Mouse (Mus musculus): ENCODE results near the gene Efcab6. TPM values are rescaled to one million over a fixed set of nuclear protein-coding genes. Genes with fewer than 3 reads are reported as not detected.

Efcab6 gene
- polyA plus RNA-seq, 1 experiment, result 2.2 TPM

DNA sequence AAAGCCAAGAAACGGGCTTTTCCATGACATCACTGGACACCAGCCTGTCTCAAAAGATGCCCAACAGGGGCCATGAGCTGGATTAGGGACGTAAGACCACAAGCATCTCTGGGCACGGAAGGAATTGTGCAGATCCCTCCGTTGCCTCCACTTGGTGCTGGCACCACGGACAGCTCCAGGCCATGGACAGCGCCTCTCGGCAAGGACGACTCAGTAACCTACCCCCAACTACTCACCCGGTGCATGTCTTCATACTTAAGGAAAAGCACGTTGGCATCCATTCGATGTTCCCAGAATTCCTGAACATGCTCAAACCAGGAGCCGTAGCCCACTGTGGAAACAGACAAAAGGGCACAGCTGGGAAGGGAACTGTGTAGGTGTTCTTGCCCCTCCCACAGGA lies 21.2 kb upstream of the Efcab6 start:
- TF ChIP-seq CTCF (IDR thresholded peaks at IDR 0.05; ENCODE audit: insufficient read depth, low read length), result no peak
- no peak for TF ChIP-seq POLR2A (IDR thresholded peaks at IDR 0.05; ENCODE audit: borderline replicate concordance, extremely low read depth, low read depth, low read length)
- no peak for DNase-seq
- no peaks in the 10 kb centered on the region for H3K4me1 ChIP-seq (ENCODE audit: control insufficient read depth, insufficient read depth, low read length)
- WGBS, result 26% methylated on average over 12 of the region's 12 CpGs
- H3K4me3 ChIP-seq (replicated peaks; ENCODE audit: extremely low read depth, low read depth, low read length), result no peak overlapping the region

GRCm38 (mm10) chr15:84080069-84080468 lies 14.9 kb upstream of the Efcab6 start:
- WGBS, result 48% methylated on average over 7 of the region's 7 CpGs
- no peak overlapping the region for H3K4me3 ChIP-seq (replicated peaks; ENCODE audit: extremely low read depth, low read depth, low read length)
- TF ChIP-seq CTCF (IDR thresholded peaks at IDR 0.05; ENCODE audit: insufficient read depth, low read length) (no peak), POLR2A (IDR thresholded peaks at IDR 0.05; ENCODE audit: borderline replicate concordance, extremely low read depth, low read depth, low read length) (no peak)
- no peaks in the 10 kb centered on the region for H3K4me1 ChIP-seq (ENCODE audit: control insufficient read depth, insufficient read depth, low read length)
- peak; percentile 9 for DNase-seq

- no peak for DNase-seq
- WGBS, result 69% methylated on average over 2 of the region's 2 CpGs
- TF ChIP-seq CTCF (IDR thresholded peaks at IDR 0.05; ENCODE audit: insufficient read depth, low read length) (no peak), POLR2A (IDR thresholded peaks at IDR 0.05; ENCODE audit: borderline replicate concordance, extremely low read depth, low read depth, low read length) (no peak)
Measured at GRCm38 (mm10) chr15:84079519-84079918, 14.3 kb upstream of the Efcab6 start.

DNA sequence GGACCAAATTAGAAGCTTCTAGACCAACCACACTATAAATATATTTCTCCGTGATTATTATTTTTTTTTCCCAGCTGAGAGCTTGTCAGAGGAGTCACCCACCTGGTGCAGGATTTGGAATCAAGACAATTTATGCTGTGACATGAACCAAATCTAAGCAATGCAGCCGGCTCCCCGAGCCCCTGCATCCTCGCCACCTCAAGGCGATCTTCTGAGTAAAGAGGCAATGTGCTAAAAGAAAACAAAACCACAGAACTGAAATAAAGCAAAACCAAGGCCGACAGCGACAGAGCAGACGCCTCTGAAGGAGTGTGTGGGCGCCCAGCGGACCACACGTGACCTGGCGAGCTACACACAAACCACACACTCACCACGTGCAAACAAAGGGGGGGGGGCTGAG lies 13.5 kb upstream of the Efcab6 start:
- WGBS, result 61% methylated on average over 13 of the region's 13 CpGs
- TF ChIP-seq POLR2A (IDR thresholded peaks at IDR 0.05; ENCODE audit: borderline replicate concordance, extremely low read depth, low read depth, low read length) (no peak), CTCF (IDR thresholded peaks at IDR 0.05; ENCODE audit: insufficient read depth, low read length) (no peak)
- DNase-seq, result no peak

More at GRCm38 (mm10) chr15:84079519-84079918, 14.3 kb upstream of the Efcab6 start:
- Histone ChIP-seq H3K4me3 (replicated peaks; ENCODE audit: extremely low read depth, low read depth, low read length) (no peak overlapping the region), H3K4me1 (ENCODE audit: control insufficient read depth, insufficient read depth, low read length) (no peaks in the 10 kb centered on the region)

GRCm38 (mm10) chr15:84077151-84077550 lies 12.0 kb upstream of the Efcab6 start:
- DNase-seq, result no peak
- H3K4me1 ChIP-seq (ENCODE audit: control insufficient read depth, insufficient read depth, low read length), result no peaks in the 10 kb centered on the region
- TF ChIP-seq CTCF (IDR thresholded peaks at IDR 0.05; ENCODE audit: insufficient read depth, low read length), result no peak
- no peak overlapping the region for H3K4me3 ChIP-seq (replicated peaks; ENCODE audit: extremely low read depth, low read depth, low read length)
- WGBS, result 60% methylated on average over 17 of the region's 17 CpGs

More for the DNA sequence above, 13.5 kb upstream of the Efcab6 start:
- Histone ChIP-seq H3K4me1 (ENCODE audit: control insufficient read depth, insufficient read depth, low read length) (no peaks in the 10 kb centered on the region), H3K4me3 (replicated peaks; ENCODE audit: extremely low read depth, low read depth, low read length) (no peak overlapping the region)

DNA sequence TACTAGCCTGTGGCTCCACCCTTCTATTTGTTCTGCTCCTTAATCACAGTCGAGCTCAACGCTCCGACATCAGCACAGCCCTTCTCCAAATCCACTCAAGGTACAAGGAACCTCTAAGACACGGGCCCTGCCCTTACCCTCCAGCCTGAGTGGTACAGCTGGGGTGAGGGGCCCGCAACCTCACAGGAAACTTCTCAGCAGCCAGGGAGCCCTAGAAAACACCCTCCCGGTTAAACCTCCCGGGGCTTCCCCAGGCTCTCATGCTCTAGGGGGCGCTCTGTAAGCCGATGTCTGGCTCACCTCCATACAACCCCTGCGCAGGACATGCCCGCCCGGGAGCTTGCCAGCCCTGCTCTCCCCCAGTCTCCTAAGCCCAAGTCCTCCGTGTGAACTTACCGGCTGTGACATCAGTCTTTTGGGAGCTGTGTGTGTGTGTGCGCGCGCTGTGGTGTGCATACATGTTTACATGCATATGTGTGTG lies 9.6 kb upstream of the Efcab6 start:
- no peak overlapping the region for H3K4me3 ChIP-seq (replicated peaks; ENCODE audit: extremely low read depth, low read depth, low read length)
- no peak for TF ChIP-seq POLR2A (IDR thresholded peaks at IDR 0.05; ENCODE audit: borderline replicate concordance, extremely low read depth, low read depth, low read length)
- no peak for TF ChIP-seq CTCF (IDR thresholded peaks at IDR 0.05; ENCODE audit: insufficient read depth, low read length)
- peak; percentile 9 for DNase-seq
- H3K4me1 ChIP-seq (ENCODE audit: control insufficient read depth, insufficient read depth, low read length), result no peaks in the 10 kb centered on the region
- WGBS, result 17% methylated on average over 17 of the region's 17 CpGs

- Histone ChIP-seq H3K4me1 (ENCODE audit: control insufficient read depth, insufficient read depth, low read length) (no peaks in the 10 kb centered on the region), H3K4me3 (replicated peaks; ENCODE audit: extremely low read depth, low read depth, low read length) (no peak overlapping the region)
- TF ChIP-seq CTCF (IDR thresholded peaks at IDR 0.05; ENCODE audit: insufficient read depth, low read length) (peak; percentile 86), POLR2A (IDR thresholded peaks at IDR 0.05; ENCODE audit: borderline replicate concordance, extremely low read depth, low read depth, low read length) (no peak)
- DNase-seq, result peak; percentile 58
- WGBS, result 11% methylated on average over 12 of the region's 15 CpGs
Measured at GRCm38 (mm10) chr15:84073911-84074704, 8.9 kb upstream of the Efcab6 start.

GRCm38 (mm10) chr15:84073058-84073457 lies 7.9 kb upstream of the Efcab6 start:
- 27% methylated on average over 8 of the region's 8 CpGs for whole genome bisulfite sequencing
- Histone ChIP-seq H3K4me3 (replicated peaks; ENCODE audit: extremely low read depth, low read depth, low read length) (no peak overlapping the region), H3K4me1 (ENCODE audit: control insufficient read depth, insufficient read depth, low read length) (no peaks in the 10 kb centered on the region)
- no peak for TF ChIP-seq CTCF (IDR thresholded peaks at IDR 0.05; ENCODE audit: insufficient read depth, low read length)
- TF ChIP-seq POLR2A (IDR thresholded peaks at IDR 0.05; ENCODE audit: borderline replicate concordance, extremely low read depth, low read depth, low read length), result no peak
- DNase-seq, result no peak

DNA sequence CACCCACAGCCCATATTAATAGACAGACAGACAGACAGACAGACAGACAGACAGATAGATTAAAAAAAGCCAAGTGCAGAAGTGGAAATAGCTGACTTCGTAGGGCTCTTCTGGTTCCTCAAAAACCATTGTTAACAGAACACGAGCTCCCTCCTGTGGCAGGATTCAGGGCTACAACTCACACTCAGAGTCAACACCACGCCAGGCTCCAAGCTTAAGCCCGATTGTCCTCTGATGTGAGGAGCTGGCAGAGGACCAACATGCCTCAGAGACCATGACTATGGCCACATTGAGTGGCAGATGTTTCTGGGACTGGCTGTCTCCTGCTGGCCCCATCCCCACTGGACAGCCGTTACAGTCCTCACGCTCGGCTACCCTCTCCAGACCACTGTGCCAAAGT lies 7.0 kb upstream of the Efcab6 start:
- 25% methylated on average over 7 of the region's 7 CpGs for WGBS

DNA sequence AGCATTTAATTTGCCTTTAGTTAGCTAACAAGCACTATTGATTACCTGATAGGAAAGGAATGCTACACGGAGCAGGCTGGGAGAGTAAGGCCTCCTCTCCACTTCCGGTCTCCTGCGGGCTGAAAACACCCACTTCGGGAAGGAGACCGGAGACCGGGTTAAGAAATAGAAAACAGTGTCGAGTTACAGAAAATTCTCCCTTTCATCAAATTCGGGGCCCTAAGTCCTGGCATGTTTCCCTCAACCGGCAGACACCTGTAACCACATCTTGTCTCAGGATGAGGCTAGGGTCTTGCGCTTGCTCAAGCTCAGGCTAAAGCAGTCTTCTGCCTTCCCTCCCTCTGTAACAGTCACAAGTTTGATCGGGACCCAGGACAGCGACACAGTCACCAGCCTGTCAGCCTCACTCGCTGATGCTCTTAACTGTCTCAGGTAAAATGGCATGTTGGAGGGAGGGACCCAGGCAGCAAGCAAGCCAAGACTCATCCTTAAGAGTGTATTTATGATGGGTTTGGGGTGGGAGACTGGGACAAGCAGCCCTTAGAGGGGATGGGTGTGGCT lies 5.0 kb upstream of the Efcab6 start:
- no peak for TF ChIP-seq POLR2A (IDR thresholded peaks at IDR 0.05; ENCODE audit: borderline replicate concordance, extremely low read depth, low read depth, low read length)
- no peak for TF ChIP-seq CTCF (IDR thresholded peaks at IDR 0.05; ENCODE audit: insufficient read depth, low read length)
- 4% methylated on average over 13 of the region's 13 CpGs for WGBS
- Histone ChIP-seq H3K4me3 (replicated peaks; ENCODE audit: extremely low read depth, low read depth, low read length) (no peak overlapping the region), H3K4me1 (ENCODE audit: control insufficient read depth, insufficient read depth, low read length) (no peaks in the 10 kb centered on the region)
- DNase-seq, result no peak

More for the DNA sequence above, 7.0 kb upstream of the Efcab6 start:
- TF ChIP-seq POLR2A (IDR thresholded peaks at IDR 0.05; ENCODE audit: borderline replicate concordance, extremely low read depth, low read depth, low read length) (no peak), CTCF (IDR thresholded peaks at IDR 0.05; ENCODE audit: insufficient read depth, low read length) (peak; percentile 50)
- peak; percentile 25 for DNase-seq
- Histone ChIP-seq H3K4me1 (ENCODE audit: control insufficient read depth, insufficient read depth, low read length) (no peaks in the 10 kb centered on the region), H3K4me3 (replicated peaks; ENCODE audit: extremely low read depth, low read depth, low read length) (no peak overlapping the region)
